Mouse (Mus musculus) olfactory bulb, adult 2 months (tissue): ENCODE measurements around the gene Elovl6.

Experiments
- CTCF ChIP-seq: fragments of 200-500 bp; IDR thresholded peaks from 2 replicates; pipeline ENCODE4 v1.5.1; 2012; ENCODE audit warnings: low read depth, mild to moderate bottlenecking, low read length, moderate library complexity; ENCODE audit not compliant: insufficient read depth
- POLR2A ChIP-seq: fragments of 200-500 bp; IDR thresholded peaks from 2 replicates; pipeline ENCODE4 v1.6.1; 2012; ENCODE audit warnings: mild to moderate bottlenecking, low read depth, low read length, moderate library complexity; ENCODE audit not compliant: insufficient read depth

- TF ChIP-seq CTCF = no peak
- TF ChIP-seq POLR2A = no peak
Measured at GRCm38 (mm10) chr3:129583290-129583689, 51.1 kb downstream of the Elovl6 start.
